In the genomic region with DNA sequence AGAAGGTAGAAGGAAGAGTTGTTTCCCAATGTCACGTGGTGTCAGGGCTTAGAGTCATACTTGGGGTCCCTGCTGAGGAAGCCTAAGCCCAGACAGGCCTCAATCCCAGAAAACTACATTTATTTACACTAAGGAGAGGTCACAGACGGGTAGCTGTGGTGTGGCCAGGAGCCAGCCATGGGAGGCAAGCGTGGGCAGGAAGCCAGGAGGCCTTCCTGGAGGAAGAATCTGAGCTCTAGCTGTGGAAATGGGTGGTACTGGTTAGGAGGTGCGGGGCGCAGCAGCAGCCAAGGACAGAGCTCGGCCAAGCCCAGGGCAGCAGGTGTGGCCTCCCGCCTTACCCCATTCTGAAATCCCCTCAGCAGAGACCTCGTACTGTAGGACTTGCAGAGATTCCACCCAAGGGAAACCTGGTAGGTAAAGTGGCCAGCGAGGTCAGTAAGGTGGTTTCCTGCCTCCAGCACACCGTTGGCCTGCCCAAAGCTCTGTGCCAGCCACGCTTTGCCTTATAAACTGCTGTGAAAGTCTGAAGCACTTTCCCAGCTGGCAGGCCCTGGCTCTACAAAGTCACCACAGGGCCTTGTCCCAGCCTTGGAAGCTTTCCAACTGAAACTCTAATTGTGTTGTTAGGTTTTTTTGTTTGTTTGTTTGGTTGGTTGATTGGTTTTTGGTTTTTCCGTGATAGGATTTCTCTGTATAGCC, we compare ENCODE assay signal across 29 mouse cellular contexts. TPM values are rescaled to one million over a fixed set of nuclear protein-coding genes. Genes with fewer than 3 reads are reported as not detected.
A peak's percentile ranks its signal among the peaks of the same experiment; 100 is the strongest.
DNase-seq lines count a peak whose midpoint lies in the region; ATAC-seq and TF ChIP-seq lines count a peak whose summit lies in the region.
"Had no signal": no experiment of that assay in that cellular context is flagged by ENCODE, and none has a peak within 500 bp of the region (broad histone marks: within the 10 kb centered on the region; RNA-seq: fewer than 3 reads in every experiment).

No protein-coding gene starts in this region.

- no peaks in the 10 kb centered on the region for H3K4me1 ChIP-seq in midbrain, embryonic 11.5 days (ENCODE audit: control insufficient read depth, insufficient read depth, low read length)
- no peaks in the 10 kb centered on the region for H3K4me1 ChIP-seq in midbrain, embryonic 13.5 days (replicated peaks)
- H3K4me1 ChIP-seq in forebrain, embryonic 12.5 days: no peaks in the 10 kb centered on the region
- no peaks in the 10 kb centered on the region for H3K4me1 ChIP-seq in forebrain, postnatal 0 days (ENCODE audit: insufficient read depth)
- H3K4me1 ChIP-seq: heart, embryonic 12.5 days; limb, embryonic 12.5 days; midbrain, embryonic 10.5 days; neural tube, embryonic 12.5 days had no signal

- H3K27me3 ChIP-seq in midbrain, embryonic 11.5 days (ENCODE audit: control insufficient read depth, insufficient read depth, low read length): no peaks in the 10 kb centered on the region
- H3K27me3 ChIP-seq in midbrain, embryonic 13.5 days: no peaks in the 10 kb centered on the region
- H3K27me3 ChIP-seq in forebrain, embryonic 12.5 days: 0 out of 2 replicates have a peak, but pooled peaks cover 10% of the 10 kb centered on the region
- no peaks in the 10 kb centered on the region for H3K27me3 ChIP-seq in forebrain, postnatal 0 days (ENCODE audit: insufficient read depth, low read length)
- H3K27me3 ChIP-seq: limb, embryonic 12.5 days; liver, embryonic 12.5 days; neural tube, embryonic 12.5 days had no signal

- H3K4me2 ChIP-seq in midbrain, embryonic 11.5 days: no peak overlapping the region
- H3K4me2 ChIP-seq in midbrain, embryonic 13.5 days (replicated peaks): no peak overlapping the region
- H3K4me2 ChIP-seq in forebrain, embryonic 12.5 days: no peak overlapping the region
- no peak overlapping the region for H3K4me2 ChIP-seq in forebrain, postnatal 0 days (ENCODE audit: low read depth)
- H3K4me2 ChIP-seq: heart, embryonic 12.5 days; limb, embryonic 12.5 days; liver, embryonic 12.5 days; neural tube, embryonic 12.5 days had no signal

- WGBS in midbrain, embryonic 11.5 days: 84% methylated on average over 12 of the region's 12 CpGs
- 80% methylated on average over 12 of the region's 12 CpGs for WGBS in midbrain, embryonic 13.5 days
- WGBS in forebrain, embryonic 12.5 days: 84% methylated on average over 12 of the region's 12 CpGs
- WGBS in forebrain, postnatal 0 days: 79% methylated on average over 12 of the region's 12 CpGs

- DNase-seq in cerebellum, adult 9-11 months: peak; percentile 41
- no peak for DNase-seq in cerebellum, postnatal 10 days
- peak; percentile 14 for DNase-seq in midbrain, embryonic 11.5 days (ENCODE audit: low spot score, missing footprints)
- DNase-seq in kidney, postnatal 14 days: peak; percentile 44
- DNase-seq in frontal cortex, adult 2 months (ENCODE audit: extremely low spot score in 1 of 2, low spot score in 1 of 2): no peak
- no peak for DNase-seq in forebrain, postnatal 0 days
- DNase-seq: adrenal gland, adult 2 months; B cell, adult 2 months; cerebellum, adult 8-10 months; embryo, embryonic 11 days; heart, adult 11 months; heart, postnatal 14 days; lung, adult 2 months; lung, postnatal 4 days; right cerebral cortex, adult 18-20 months; thymus, postnatal 25 days had no signal

- ATAC-seq in midbrain, embryonic 11.5 days (ENCODE audit: low FRiP score): no peak
- no peak for ATAC-seq in midbrain, embryonic 13.5 days
- no peak for ATAC-seq in forebrain, embryonic 12.5 days (ENCODE audit: low FRiP score)
- ATAC-seq in forebrain, postnatal 0 days: no peak
- ATAC-seq: forebrain, embryonic 16.5 days; hindbrain, embryonic 16.5 days; liver, embryonic 12.5 days had no signal

- TF ChIP-seq CTCF in forebrain, postnatal 0 days (IDR thresholded peaks at IDR 0.05; ENCODE audit: low read depth): no peak

- H3K9me3 ChIP-seq in midbrain, embryonic 11.5 days (ENCODE audit: control insufficient read depth, low read length): no peaks in the 10 kb centered on the region
- no peaks in the 10 kb centered on the region for H3K9me3 ChIP-seq in midbrain, embryonic 13.5 days
- H3K9me3 ChIP-seq in forebrain, embryonic 12.5 days: no peaks in the 10 kb centered on the region
- no peaks in the 10 kb centered on the region for H3K9me3 ChIP-seq in forebrain, postnatal 0 days (ENCODE audit: low read length)
- H3K9me3 ChIP-seq: heart, embryonic 12.5 days; limb, embryonic 12.5 days; liver, embryonic 12.5 days; midbrain, embryonic 10.5 days; neural tube, embryonic 12.5 days had no signal

- H3K9ac ChIP-seq in midbrain, embryonic 11.5 days (ENCODE audit: low read length): no peak overlapping the region
- H3K9ac ChIP-seq in midbrain, embryonic 13.5 days (replicated peaks): no peak overlapping the region
- H3K9ac ChIP-seq in forebrain, embryonic 12.5 days: no peak overlapping the region
- H3K9ac ChIP-seq in forebrain, postnatal 0 days: no peak overlapping the region
- H3K9ac ChIP-seq: heart, embryonic 12.5 days; limb, embryonic 12.5 days; liver, embryonic 12.5 days; neural tube, embryonic 12.5 days had no signal

- H3K27ac ChIP-seq in midbrain, embryonic 11.5 days (ENCODE audit: low read depth, low read length): no peak overlapping the region
- H3K27ac ChIP-seq in midbrain, embryonic 13.5 days: no peak overlapping the region
- H3K27ac ChIP-seq in forebrain, embryonic 12.5 days: no peak overlapping the region
- H3K27ac ChIP-seq in forebrain, postnatal 0 days (ENCODE audit: low read depth, low read length): no peak overlapping the region
- H3K27ac ChIP-seq: limb, embryonic 12.5 days; liver, embryonic 12.5 days; midbrain, embryonic 10.5 days; neural tube, embryonic 12.5 days had no signal

- no peaks in the 10 kb centered on the region for H3K36me3 ChIP-seq in midbrain, embryonic 11.5 days (ENCODE audit: control insufficient read depth, insufficient read depth, low read length)
- no peaks in the 10 kb centered on the region for H3K36me3 ChIP-seq in midbrain, embryonic 13.5 days
- H3K36me3 ChIP-seq in forebrain, embryonic 12.5 days (replicated peaks): no peaks in the 10 kb centered on the region
- no peaks in the 10 kb centered on the region; the same call in 1 of the 2 replicates for H3K36me3 ChIP-seq in forebrain, postnatal 0 days (ENCODE audit: insufficient read depth)
- H3K36me3 ChIP-seq: heart, embryonic 12.5 days; limb, embryonic 12.5 days; liver, embryonic 12.5 days; midbrain, embryonic 10.5 days; neural tube, embryonic 12.5 days had no signal

- no peak overlapping the region for H3K4me3 ChIP-seq in midbrain, embryonic 11.5 days (ENCODE audit: low read depth, low read length)
- H3K4me3 ChIP-seq in midbrain, embryonic 13.5 days (replicated peaks): no peak overlapping the region
- no peak overlapping the region for H3K4me3 ChIP-seq in forebrain, embryonic 12.5 days (replicated peaks)
- H3K4me3 ChIP-seq in forebrain, postnatal 0 days (ENCODE audit: low read depth, low read length): no peak overlapping the region
- H3K4me3 ChIP-seq: heart, embryonic 12.5 days; limb, embryonic 12.5 days; liver, embryonic 12.5 days; midbrain, embryonic 10.5 days; neural tube, embryonic 12.5 days had no signal

RNA-seq across cellular contexts. Expression of gene Adap1, which starts 10.3 kb away (rescaled TPM):
- 2.4 TPM in 2 replicates for polyA plus RNA-seq in midbrain, embryonic 11.5 days (2014; fragmentation: Nextera tagmentation; extraction: Ambion mirVana)
- polyA plus RNA-seq in midbrain, embryonic 13.5 days (2015; fragmentation: Nextera tagmentation; extraction: Ambion mirVana): 13.8 and 14.5 TPM in 2 replicates
- polyA plus RNA-seq in forebrain, embryonic 12.5 days (2016; fragmentation: Nextera tagmentation; extraction: Ambion mirVana): 2.3 and 3.3 TPM in 2 replicates
- 178 and 201 TPM in 2 replicates for polyA plus RNA-seq in frontal cortex, adult 2 months (2012; rRNA removed)
- total RNA-seq in forebrain, postnatal 0 days (2014; rRNA removed): 188 and 200 TPM in 2 replicates
- 114 and 128 TPM in 2 replicates for polyA plus RNA-seq in forebrain, postnatal 0 days (2015; fragmentation: Nextera tagmentation; extraction: Ambion mirVana)

RNA-seq across cellular contexts. Expression of gene Cox19, which starts 36.1 kb away (rescaled TPM):
- 124 and 133 TPM in 2 replicates for polyA plus RNA-seq in midbrain, embryonic 11.5 days (2014; fragmentation: Nextera tagmentation; extraction: Ambion mirVana)
- polyA plus RNA-seq in midbrain, embryonic 13.5 days (2015; fragmentation: Nextera tagmentation; extraction: Ambion mirVana): 120 and 131 TPM in 2 replicates
- 105 and 117 TPM in 2 replicates for polyA plus RNA-seq in forebrain, embryonic 12.5 days (2016; fragmentation: Nextera tagmentation; extraction: Ambion mirVana)
- polyA plus RNA-seq in frontal cortex, adult 2 months (2012; rRNA removed): 93.5 and 97.3 TPM in 2 replicates
- 108 and 109 TPM in 2 replicates for total RNA-seq in forebrain, postnatal 0 days (2014; rRNA removed)
- 85.7 and 91.1 TPM in 2 replicates for polyA plus RNA-seq in forebrain, postnatal 0 days (2015; fragmentation: Nextera tagmentation; extraction: Ambion mirVana)

RNA-seq across cellular contexts. Expression of gene Cyp2w1, which starts 37.3 kb away (rescaled TPM):
- polyA plus RNA-seq in midbrain, embryonic 11.5 days (2014; fragmentation: Nextera tagmentation; extraction: Ambion mirVana): not detected in 2 replicates
- not detected in 2 replicates for polyA plus RNA-seq in midbrain, embryonic 13.5 days (2015; fragmentation: Nextera tagmentation; extraction: Ambion mirVana)
- 0.17 and 0.24 TPM in 2 replicates for polyA plus RNA-seq in forebrain, embryonic 12.5 days (2016; fragmentation: Nextera tagmentation; extraction: Ambion mirVana)
- polyA plus RNA-seq in frontal cortex, adult 2 months (2012; rRNA removed): not detected in 2 replicates
- not detected in 2 replicates for total RNA-seq in forebrain, postnatal 0 days (2014; rRNA removed)
- polyA plus RNA-seq in forebrain, postnatal 0 days (2015; fragmentation: Nextera tagmentation; extraction: Ambion mirVana): not detected in 2 replicates
- total RNA-seq: adrenal gland, adult 2 months; gastrocnemius, adult 8-10 months; heart, postnatal 14 days; layer of hippocampus, postnatal 25 days; left cerebral cortex, postnatal 10 days; monocyte, adult 5-6 weeks had no signal
- polyA plus RNA-seq: adrenal gland, adult 2 months; forebrain, embryonic 16.5 days; heart, embryonic 12.5 days; hindbrain, embryonic 16.5 days; liver, embryonic 12.5 days; midbrain, embryonic 10.5 days; neural tube, embryonic 12.5 days had no signal

Comparison
In these comparisons a context has a peak if more than half of its experiments do, and no peak if none do; other contexts are left out.
1. DNase-seq: peak in cerebellum, adult 9-11 months (single experiment), midbrain, embryonic 11.5 days (single experiment) and kidney, postnatal 14 days (single experiment); none in cerebellum, postnatal 10 days (0 of 2), frontal cortex, adult 2 months (0 of 2) and forebrain, postnatal 0 days (single experiment).